Mouse (Mus musculus): ENCODE measurements around the gene Acadsb. TPM values are rescaled to one million over a fixed set of nuclear protein-coding genes. Genes with fewer than 3 reads are reported as not detected.
A peak's percentile ranks its signal among the peaks of the same experiment; 100 is the strongest.
"Not testable (repeated sequence)": the region's sequence is repeated elsewhere in the genome, so short reads cannot be mapped to it uniquely, and the experiment has no call there.

Gene Acadsb
- total RNA-seq (2021): 10 to 100 TPM; 68.4 to 68.8 TPM
- long read RNA-seq, experiment 1, full-length matches to known transcripts: 31 of 34 reads
- long read RNA-seq, experiment 1, partial matches to known transcripts: 2 of 34 reads
- long read RNA-seq, experiment 1, other reads (novel, unspliced or antisense): 1 of 34 reads
- long read RNA-seq, experiment 2, full-length matches to known transcripts: 25 of 29 reads
- long read RNA-seq, experiment 2, partial matches to known transcripts: 1 of 29 reads
- long read RNA-seq, experiment 2, other reads (novel, unspliced or antisense): 3 of 29 reads

DNA sequence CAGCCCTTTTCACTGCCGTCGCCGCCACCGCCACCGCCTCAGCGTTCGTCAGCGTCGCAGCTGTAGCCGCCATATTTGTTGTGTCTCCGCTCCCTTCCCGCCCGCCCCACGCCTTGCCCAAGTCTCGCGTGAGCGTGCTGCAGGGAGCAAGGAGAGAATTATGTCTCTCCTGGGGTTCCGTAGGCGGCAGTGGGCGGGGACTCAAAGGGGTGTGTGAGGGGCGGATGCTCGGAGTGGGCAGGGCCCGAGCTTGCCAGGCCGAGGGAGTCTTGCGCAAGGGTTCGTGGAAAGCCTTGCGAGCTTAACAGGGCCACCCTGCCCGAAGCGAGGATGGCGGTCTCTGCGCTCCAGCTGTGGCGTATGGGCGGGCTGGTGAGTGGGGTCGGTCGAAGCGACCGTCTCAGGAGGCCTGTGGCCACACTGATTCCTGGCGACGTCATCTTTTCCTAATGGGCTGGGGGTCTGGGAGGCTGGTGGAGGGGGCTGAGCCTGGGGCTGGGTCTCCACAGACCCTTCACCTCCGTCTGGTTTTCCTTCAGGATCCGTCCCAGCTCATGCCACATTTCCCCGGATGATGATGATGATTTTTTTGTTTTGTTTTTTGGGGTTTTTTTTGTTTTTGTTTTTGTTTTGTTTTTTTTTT, at the start of gene Acadsb, which contains the start of gene Ikzf5:
Acadsb (plus strand) TSS at position 186 of the 643 bp plus-strand sequence.
Ikzf5 (minus strand) TSS at position 106 of the 643 bp plus-strand sequence.
- intact Hi-C loops (cut with DNase I): no loop called here
- DNase-seq (ENCODE audit: low spot score in 2 of 2): peak; percentile 97 to 98

DNA sequence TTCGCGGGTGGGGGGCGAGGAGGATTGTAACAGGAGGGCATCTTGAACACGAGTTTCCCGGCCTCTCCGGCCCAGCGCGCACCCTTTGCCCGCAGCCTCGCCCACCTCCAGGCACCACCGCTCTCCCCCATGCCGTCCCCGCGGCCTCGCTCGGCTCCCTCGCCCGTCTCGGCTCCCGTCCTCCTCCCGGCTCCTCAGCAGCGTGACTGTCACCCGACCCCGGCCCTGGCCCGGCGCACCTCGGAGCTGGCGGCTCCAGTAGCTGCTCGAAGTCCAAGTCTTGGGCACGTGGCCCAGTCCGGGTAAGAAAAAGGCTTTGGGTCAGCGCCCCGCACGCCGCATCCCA, 48.2 kb upstream of the Acadsb start:
- intact Hi-C loops (cut with DNase I): no loop called here
- DNase-seq (ENCODE audit: low spot score in 2 of 2): no peak

- DNase-seq (ENCODE audit: low spot score in 2 of 2): peak; percentile 94 to 95
- intact Hi-C loops (cut with DNase I): no loop called here
These were observed 47.6 kb upstream of the Acadsb start, which contains the start of gene 2310057M21Rik for GRCm38 (mm10) chr7:131362615-131363300. 2310057M21Rik (minus strand) TSS chr7:131362759.

DNA sequence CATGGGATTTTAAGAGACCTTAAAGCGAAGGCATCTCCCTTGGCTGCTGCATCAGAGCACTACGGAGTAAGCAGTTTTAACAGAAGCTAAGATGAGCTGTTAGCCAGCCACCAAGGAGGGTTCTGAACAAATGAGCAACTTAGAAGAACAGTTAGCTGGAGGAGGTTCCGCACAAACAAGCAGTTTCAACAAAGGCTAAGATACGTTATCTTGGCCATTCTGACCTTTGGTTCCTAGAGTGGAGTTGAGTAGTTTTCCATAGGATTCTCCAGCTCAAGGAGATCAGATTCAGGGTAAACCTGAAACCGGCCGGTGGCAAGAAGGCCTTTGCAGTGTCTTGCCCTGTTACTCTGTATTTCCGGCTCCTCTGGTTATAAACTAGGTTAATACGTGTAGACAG, 46.3 kb upstream of the Acadsb start:
- intact Hi-C loops (cut with DNase I): no loop called here

DNA sequence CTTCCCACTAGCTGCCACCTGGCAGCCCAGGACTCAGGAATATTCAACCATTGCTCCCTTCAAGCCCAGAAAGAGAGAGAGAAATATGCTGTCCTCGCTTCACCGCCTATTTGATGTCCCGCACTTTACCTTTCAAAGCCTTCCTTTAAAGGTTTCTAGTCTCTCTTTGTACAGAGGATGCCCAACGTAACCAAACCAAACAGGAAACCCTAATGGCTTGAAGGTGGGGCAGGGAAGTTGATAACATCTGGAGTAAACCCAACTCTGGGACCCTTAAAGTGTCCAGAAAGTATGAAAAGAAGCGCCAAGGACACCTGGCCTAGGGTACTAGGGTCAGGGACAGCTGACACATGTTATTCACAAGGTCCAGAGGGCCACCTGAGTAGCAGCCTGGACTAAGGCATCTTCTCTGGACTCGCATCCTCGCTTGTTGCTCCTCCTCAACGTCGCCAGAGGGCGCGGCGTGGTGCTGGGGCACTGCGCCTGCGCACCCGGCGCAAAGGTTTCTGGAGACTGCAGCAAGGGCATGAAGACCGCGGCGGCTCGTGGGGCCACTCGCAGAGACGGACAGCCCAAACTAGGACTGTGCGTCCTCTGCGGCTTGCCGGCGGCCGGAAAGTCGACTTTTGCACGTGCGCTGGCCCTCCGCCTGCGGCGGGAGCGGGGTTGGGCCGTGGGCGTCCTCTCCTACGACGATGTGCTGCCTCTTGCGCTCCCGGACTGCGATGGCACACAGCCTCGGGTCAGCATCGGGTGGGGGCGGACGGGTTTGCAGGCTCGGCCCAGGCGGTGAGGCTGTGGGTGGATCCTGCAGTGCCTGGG, 39.5 kb upstream of the Acadsb start, which contains the start of gene Pstk:
Pstk (plus strand) TSS at position 494 of the 822 bp plus-strand sequence.
- peak; percentile 90 to 91 for DNase-seq (ENCODE audit: low spot score in 2 of 2)
- intact Hi-C loops (cut with DNase I): no loop called here

More for the DNA sequence above, 46.3 kb upstream of the Acadsb start:
- no peak for DNase-seq (ENCODE audit: low spot score in 2 of 2)

DNA sequence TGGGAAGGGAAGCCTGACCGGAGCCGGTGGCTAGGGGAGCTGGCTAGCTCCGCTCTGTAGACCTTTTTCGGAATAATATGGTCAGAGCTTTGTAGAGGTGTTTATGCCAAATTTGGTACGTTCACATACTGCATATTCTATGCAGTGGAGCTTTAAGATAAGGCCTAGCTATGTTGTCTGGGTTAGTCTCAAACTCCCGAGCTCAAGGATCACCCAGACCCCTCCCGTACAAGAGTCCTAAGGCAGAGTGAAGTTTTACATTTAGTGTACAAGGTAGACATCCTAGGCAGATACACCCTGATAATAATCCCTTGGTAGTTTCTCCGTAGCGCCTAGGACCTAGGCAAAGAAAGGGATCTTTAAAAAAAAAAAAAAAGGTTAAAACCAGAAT, 38.9 kb upstream of the Acadsb start:
- intact Hi-C loops (cut with DNase I): no loop called here

GRCm38 (mm10) chr7:131371880-131372651, 38.3 kb upstream of the Acadsb start:
- intact Hi-C loops (cut with DNase I): no loop called here
- DNase-seq (ENCODE audit: low spot score in 2 of 2): no peak

More for the DNA sequence above, 38.9 kb upstream of the Acadsb start:
- DNase-seq (ENCODE audit: low spot score in 2 of 2): no peak

DNA sequence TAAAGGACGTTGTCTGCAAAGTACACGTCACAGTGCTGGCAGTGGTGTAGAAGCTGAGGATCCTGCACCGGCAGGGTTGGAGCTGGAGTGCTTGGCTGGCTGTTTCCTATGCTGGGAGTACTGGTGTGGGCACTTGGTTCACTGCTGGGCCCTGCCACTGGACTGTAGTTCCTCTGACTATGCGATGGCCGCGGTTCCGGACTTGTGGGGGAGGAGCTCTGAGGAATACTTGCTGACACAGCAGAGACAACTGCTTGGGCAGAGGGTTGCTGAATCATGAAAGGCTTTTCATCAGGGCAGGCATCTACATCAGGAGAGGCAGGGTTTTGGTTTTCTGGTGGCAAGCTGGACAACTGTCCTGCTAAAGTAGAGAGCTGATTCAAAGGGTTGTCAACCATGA, 18.6 kb upstream of the Acadsb start:
- intact Hi-C loops (cut with DNase I); DNase-seq (ENCODE audit: low spot score in 2 of 2): not testable (repeated sequence)

DNA sequence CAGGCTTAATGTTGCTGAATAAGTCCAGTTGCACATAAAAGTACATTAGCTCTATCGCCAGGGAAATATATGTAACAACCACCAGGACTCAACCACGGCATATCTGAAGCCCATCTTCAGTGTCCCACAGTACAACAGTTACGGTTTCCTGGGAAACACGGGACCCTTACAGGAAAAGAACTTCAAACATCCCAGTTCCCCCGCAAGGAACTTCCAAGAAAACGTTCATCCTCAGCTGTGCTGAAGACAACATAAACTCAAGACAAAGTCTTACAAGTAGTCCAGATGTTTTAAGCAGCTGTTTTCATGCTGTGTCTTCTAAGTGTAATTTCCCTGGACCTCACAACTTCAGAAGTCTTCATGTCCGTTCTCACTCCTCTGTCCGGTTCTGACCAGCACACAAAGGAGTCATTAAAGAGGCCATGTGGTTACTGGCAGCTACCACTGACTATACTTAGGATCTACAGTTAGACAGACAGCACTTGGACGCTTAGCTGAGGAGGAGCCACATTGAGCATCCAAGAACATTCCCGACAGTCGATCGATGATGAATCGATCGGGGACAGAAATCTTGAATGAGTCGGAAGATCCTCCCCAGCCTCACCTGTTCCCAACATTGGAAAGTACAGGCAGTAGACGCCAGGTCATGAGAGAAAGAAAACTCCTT, 947 bp upstream of the Acadsb start:
- DNase-seq (ENCODE audit: low spot score in 2 of 2): no peak
- intact Hi-C loops (cut with DNase I): no loop called here

- DNase-seq (ENCODE audit: low spot score in 2 of 2): no peak
These were observed 414 bp upstream of the Acadsb start for GRCm38 (mm10) chr7:131409988-131410385.

GRCm38 (mm10) chr7:131411221-131411940, 980 bp downstream of the Acadsb start:
- no peak for DNase-seq (ENCODE audit: low spot score in 2 of 2)
- intact Hi-C loops (cut with DNase I): no loop called here

More at GRCm38 (mm10) chr7:131409988-131410385, 414 bp upstream of the Acadsb start:
- intact Hi-C loops (cut with DNase I): no loop called here

DNA sequence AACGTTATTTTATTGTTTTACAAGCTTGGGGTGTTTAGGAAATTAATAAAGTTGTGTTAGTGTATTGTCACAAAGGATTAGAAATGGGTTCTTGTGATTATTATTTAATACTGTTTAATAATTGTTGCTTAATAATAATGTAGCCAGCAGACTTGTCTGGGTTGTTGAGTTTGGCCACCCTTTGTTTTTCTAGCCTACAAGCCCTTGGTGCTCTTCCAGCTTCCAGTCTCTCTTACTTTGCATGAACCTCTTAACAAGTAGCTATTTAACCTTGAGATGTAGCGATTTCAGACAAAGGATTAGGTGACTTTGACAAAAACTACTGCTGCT, 1.5 kb downstream of the Acadsb start:
- DNase-seq (ENCODE audit: low spot score in 2 of 2): no peak
- intact Hi-C loops (cut with DNase I): no loop called here

DNA sequence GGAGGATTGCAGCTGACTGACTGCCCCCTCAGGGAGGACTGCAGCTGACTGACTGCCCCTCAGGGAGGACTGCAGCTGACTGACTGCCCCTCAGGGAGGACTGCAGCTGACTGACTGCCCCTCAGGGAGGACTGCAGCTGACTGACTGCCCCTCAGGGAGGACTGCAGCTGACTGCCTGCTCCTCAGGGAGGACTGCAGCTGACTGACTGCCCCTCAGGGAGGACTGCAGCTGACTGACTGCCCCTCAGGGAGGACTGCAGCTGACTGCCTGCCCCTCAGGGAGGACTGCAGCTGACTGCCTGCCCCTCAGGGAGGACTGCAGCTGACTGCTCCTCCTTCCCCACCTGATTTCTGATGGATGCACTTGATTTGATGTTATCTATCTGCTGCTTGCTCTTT, 6.3 kb downstream of the Acadsb start:
- DNase-seq (ENCODE audit: low spot score in 2 of 2); intact Hi-C loops (cut with DNase I): not testable (repeated sequence)

DNA sequence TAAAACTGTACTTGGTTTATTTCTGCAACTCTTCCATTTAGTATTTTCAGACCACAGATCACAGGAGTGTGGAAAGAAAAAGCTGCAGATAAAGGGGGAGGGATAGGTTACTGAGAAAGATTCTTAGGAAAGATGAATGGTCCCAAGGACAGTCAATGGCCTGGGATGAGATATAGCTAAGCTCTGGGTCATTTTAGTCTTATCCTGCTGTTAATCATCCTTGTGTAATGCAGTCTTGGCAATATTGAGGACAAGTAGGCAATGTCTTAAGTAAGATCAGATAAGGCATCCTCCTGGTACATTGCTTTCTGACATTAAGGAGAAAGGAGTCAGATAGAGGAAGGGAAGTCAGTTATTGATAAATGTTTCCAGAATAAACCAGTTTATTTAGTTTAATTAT, 7.2 kb downstream of the Acadsb start:
- DNase-seq (ENCODE audit: low spot score in 2 of 2): no peak
- intact Hi-C loops (cut with DNase I): no loop called here

DNA sequence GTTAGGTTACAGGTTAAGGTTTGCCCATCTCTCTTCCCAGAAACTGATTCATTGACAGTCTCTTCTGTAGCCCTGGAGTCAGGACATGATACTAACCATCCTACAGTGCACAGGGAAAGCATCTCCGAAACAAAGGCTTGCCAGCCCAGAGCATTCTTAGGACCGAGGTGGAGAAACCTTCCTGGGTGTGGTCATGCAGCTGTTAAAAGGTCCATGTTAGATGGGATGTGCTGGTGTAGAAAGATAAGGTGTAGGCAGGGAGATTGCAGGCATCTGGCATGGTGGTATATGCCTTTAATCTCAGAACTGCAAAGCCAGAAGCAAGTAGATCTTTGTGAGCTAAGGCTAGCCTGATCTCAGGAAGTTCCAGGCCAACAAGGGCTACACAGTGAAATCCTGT, 14.5 kb downstream of the Acadsb start:
- intact Hi-C loops (cut with DNase I): no loop called here
- DNase-seq (ENCODE audit: low spot score in 2 of 2): no peak

GRCm38 (mm10) chr7:131427331-131427730, 16.9 kb downstream of the Acadsb start:
- intact Hi-C loops (cut with DNase I): no loop called here
- DNase-seq (ENCODE audit: low spot score in 2 of 2): no peak

GRCm38 (mm10) chr7:131432244-131432643, 21.8 kb downstream of the Acadsb start:
- DNase-seq (ENCODE audit: low spot score in 2 of 2): peak; percentile 70 to 74
- intact Hi-C loops (cut with DNase I): loop anchor here (2.0 to 10.0 kb wide), 2 partner anchors 133 to 451 kb away; partner anchors contain the start of gene Bub3

DNA sequence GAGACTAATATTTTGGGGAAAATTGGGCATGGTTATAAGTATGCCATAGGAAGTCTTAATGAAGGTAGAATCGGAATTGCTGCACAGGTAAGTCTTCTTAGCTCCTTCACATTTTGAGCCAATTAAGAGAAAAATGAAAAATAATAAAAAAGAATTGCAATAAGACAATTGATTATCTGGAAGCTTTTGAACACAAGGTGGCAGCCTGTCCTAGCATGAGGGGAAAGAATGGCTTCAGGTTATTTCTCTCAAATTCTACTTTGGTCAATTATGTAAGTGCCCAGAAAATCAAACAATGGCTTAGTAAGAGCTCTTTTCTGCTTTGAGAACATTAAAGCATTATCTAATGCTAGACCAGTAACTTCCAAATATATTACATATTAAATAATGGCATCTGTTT, 23.9 kb downstream of the Acadsb start:
- DNase-seq (ENCODE audit: low spot score in 2 of 2): no peak
- intact Hi-C loops (cut with DNase I): loop anchor here (10.0 kb wide), 1 partner anchor 131 kb away; the partner anchor contains the start of gene Bub3
